Mouse (Mus musculus) olfactory bulb, adult 2 months (tissue): Measurements from ENCODE around the gene Doc2b.

Experiments used
- CTCF ChIP-seq: fragments of 200-500 bp; IDR thresholded peaks from 2 replicates; pipeline ENCODE4 v1.5.1; 2012; ENCODE audit warnings: low read depth, mild to moderate bottlenecking, low read length, moderate library complexity; ENCODE audit not compliant: insufficient read depth
- POLR2A ChIP-seq: fragments of 200-500 bp; IDR thresholded peaks from 2 replicates; pipeline ENCODE4 v1.6.1; 2012; ENCODE audit warnings: mild to moderate bottlenecking, low read depth, low read length, moderate library complexity; ENCODE audit not compliant: insufficient read depth

DNA sequence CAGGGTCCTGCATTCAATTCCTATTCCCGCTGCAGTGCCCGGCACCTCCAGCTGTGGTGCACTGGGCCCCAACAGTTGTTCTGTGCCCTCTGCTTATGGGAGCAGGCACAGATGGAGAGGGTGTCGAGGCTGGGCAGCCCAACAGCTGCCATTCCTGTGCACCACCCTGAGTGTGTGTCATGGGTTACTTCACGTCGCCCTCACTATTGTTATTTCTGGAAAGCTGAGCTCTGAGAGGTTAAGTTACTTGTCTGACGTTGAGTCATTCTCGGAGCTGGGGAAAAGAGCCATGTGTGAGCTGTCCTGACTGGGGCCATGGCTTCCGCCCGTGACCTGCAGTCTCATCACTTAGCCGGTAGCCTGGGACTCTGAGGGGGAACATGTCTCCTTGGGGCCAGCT is 17.2 kb upstream of the Doc2b start:
- TF ChIP-seq CTCF (no peak), POLR2A (no peak)
